Mouse (Mus musculus) testis, adult 2 months (tissue): Measurements from ENCODE around the gene Ablim2.

Source experiments
- CTCF ChIP-seq: fragments of 200-500 bp; IDR thresholded peaks from 2 replicates; pipeline ENCODE4 v1.5.1; 2012; ENCODE audit warnings: low read depth, mild to moderate bottlenecking, inconsistent platforms, low read length, moderate library complexity; ENCODE audit not compliant: control insufficient read depth, insufficient read depth, insufficient replicate concordance
- POLR2A ChIP-seq: fragments of 200-500 bp; IDR thresholded peaks from 2 replicates; pipeline ENCODE4 v1.6.1; 2012; ENCODE audit warnings: low read depth, mild to moderate bottlenecking, inconsistent platforms, low read length, moderate library complexity; ENCODE audit not compliant: control insufficient read depth

DNA sequence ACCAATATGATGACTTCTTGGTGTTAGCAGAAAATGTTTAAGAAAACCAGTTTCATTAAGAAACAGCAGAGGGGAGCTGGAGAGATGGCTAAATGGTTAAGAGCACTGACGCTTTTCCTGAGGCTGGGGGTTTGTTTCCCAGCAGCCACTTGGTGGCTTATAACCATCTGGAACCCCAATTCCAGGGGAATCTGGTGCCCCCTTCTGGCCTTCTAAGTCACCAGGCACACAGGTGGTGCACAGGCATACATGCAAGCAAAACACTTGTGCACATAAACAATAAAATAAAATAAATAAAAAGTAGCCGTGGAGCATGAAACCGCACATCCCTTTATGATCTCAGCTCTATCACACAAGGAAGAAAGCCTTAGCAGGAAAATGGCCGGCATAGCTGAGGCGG lies 3.6 kb downstream of the Ablim2 start:
- no peak for TF ChIP-seq CTCF
- no peak for TF ChIP-seq POLR2A
